Mouse (Mus musculus) neutrophil, adult 59 days (primary cell): ENCODE results near the gene Zcchc9. TPM values are rescaled to one million over a fixed set of nuclear protein-coding genes. Genes with fewer than 3 reads are reported as not detected.

Experiments used
- total RNA-seq, 2 experiments: library from RNA; stranded (reverse); gene quantifications; 1 replicate in 1 of 2; 2 replicates in 1 of 2; pipeline ENCODE4 v1.2.4; 2023

Gene Zcchc9
- 10 to 100 TPM; 22.0 to 23.5 TPM for total RNA-seq

GRCm38 (mm10) chr13:91807155-91807839, at the start of gene Zcchc9:
Gene Zcchc9, minus strand, starts transcription at chr13:91807705.

Other genes with a start within 250 kb of the Zcchc9 start
- gene Acot12, start 66.2 kb downstream of the Zcchc9 start, total RNA-seq: not detected
- not detected for gene Ckmt2, start 69.2 kb upstream of the Zcchc9 start, total RNA-seq